Mouse (Mus musculus): ENCODE results near the gene Zfp777.
A peak's percentile ranks its signal among the peaks of the same experiment; 100 is the strongest.

Gene Zfp777

DNA sequence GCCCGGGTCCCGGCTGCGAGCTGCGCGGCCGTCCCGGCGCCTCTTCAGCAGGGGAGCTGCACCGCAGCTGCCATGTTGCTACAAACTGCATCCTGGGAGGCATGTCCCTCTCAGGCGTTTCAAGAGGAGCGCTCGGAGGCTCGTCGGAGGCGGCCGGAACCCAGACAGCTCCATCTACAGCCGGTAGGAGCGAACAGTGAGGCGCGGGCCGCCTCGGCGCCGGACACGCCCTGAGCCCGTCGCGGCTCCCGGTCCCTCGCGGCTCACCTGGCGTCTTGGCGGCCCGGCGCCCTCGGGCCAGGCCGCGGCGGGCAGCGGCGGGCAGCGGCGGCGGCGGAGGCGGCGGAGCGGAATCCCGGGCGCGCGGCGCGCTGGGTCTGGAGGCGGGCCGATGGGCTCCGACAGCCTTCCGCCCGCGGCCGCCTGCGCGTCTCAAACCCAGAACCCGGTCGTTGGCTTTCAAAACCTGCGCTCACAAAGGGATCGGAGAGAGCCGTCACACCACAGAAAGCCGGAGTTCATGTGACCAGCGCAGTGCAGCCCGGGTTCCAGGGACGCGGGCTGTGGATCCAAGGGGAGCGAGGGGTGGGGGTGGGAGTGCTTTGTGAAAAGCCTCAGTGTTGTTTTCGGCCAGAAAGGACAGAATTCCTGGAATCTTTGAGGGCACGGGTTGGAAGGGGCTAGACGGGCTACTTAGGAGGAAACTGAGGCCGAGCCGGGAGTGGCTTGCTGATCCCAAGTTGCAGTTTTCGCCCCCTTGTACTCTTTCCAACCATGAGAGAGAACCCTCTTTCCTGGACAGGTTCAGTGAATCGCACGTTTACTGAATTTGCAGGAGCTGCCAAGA, at the start of gene Zfp777:
Gene Zfp777 (minus strand): TSS at position 486 of the 847 bp plus-strand sequence.
- DNase-seq (ENCODE audit: low read depth, low spot score), result peak; percentile 93

DNA sequence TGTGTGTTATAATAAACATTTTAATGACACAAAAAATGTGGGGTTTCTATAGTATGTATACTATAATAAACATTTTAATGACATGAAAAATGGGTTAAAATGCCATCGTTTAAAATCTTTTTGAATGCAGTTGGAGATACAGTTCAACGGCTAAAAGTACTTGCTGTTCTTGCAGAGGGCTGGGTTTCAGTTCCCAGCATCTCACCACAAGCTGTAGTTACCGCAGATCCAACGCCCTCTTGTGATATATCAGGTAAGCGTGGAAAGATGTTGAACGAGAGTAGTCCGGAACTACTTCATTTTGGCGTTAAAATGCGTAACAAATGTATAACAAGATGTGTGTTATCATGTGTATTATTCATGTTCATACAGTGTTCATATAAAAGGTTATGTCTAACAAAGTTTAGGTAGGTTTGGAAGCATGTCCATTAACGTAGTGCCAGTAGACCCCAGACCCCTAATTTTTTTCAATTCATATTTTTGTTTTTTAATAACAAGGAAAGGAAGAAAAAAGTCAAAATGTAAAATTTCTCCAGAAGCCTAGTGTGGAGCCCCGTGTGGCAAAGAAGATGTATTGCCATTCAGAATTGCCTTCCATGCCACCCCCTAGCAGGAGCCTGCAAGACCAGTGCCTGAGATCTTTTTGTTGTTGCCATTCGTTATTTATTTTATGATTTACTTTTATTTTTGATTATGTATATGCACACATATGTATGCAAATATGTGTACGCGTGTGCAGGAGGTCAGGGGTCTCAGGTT, 38.4 kb upstream of the Zfp777 start:
- peak; percentile 36 for DNase-seq (ENCODE audit: low read depth, low spot score)

DNA sequence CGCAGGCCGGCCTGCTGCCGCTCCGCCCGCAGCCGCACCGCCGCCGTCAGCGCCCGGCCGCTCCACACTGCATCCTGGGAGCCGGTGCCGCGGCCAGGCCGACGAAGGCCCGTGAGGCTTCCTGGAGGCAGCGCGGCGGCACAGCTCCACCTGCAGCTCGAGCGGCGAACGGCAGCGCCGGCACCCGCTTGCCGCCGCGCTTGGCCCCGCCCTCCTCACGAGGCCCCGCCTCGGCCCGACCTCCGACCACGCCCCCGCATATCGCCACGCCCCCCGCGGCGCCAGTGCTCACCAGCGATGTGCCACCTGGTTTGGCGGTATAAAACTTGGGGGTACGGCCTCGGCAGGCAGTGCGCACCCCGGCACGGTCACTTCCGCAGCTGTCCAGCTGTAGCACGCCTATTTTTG, 37.8 kb upstream of the Zfp777 start, which contains the start of gene Zfp746:
Gene Zfp746 (minus strand): TSS at position 123 of the 408 bp plus-strand sequence.
- DNase-seq (ENCODE audit: low read depth, low spot score), result peak; percentile 94

DNA sequence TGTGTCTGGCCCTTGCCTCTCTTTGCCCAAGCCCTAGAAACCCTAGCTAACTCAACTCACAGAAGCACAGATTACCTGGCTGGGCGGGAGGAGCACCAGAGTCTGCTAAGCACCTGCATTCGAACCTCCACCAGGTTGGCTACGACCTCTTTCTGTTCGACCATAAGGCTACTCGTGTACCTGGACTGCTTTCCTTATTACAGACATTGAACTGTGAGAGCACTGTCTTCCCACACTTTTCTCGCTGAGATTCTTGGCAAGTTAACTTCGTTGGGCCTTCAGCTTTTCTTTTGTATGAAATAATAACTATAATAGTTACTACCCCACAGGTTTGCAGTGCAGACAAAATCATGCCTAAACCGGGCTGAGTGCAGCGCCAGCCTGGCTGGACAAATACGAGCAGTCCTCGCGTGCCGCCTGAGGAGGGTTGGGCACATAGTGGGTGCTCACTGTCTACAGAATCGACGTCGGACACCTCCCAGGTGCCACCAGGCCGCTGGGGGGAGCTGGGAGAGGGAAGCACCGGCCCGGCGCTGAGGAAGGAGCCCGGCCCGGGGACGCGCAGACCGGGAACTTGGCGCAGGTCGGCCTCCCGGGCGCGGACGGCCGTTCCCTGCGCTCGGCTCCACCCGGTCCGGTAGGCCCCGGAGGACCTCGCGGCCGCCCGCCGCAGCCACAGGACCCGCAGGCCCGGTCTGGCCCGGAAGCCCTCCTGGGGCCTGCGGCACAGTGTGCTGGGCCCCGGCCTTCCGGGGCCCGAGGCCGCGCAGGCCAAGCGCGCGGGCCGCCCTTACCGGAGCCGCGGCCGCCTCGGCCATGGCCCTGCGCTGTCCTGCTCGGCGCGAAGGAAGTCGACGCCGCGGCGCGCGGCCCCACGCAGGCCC, 37.1 kb upstream of the Zfp777 start:
- peak; percentile 75 for DNase-seq (ENCODE audit: low read depth, low spot score)

DNA sequence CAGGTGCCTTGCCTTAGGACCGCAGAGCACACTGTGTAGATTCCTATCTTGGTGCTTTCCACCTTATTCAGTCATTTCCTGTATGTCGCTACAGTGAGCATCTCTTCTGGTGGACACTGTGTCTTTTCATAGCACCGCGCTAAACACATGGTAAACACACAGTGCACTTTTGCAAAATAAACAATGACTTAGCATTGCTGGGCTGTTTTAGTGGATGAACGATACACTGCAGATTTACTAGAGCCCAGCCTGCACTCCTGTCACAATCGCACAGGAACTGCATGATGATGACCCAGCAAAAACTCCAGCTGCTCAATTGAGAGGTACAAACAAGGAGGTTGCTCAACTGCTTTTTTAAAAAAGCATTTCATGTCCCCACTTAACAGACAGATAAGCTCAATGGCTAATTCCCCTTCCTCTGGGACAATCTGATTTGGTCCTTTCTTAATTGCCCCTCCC, 35.1 kb upstream of the Zfp777 start:
- no peak for DNase-seq (ENCODE audit: low read depth, low spot score)

DNA sequence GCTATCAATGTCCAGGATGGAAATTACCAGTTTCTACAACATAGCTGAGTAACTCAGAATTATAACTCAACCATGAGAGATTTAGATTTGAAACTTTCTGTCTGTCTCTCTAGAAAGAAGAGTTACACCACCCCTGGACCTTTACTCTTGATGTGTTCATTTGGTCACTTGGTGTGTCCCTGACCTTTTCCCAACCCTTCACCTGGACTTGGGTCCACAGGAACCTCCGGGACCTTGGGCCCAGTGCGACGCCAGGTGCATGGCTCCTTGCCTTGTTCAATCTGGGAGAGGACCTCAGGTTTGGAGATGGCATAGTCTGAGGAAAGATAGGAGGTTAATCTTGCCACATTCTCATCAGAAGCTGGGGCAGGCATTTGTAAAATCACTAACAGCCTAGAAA, 33.2 kb upstream of the Zfp777 start:
- DNase-seq (ENCODE audit: low read depth, low spot score), result no peak

DNA sequence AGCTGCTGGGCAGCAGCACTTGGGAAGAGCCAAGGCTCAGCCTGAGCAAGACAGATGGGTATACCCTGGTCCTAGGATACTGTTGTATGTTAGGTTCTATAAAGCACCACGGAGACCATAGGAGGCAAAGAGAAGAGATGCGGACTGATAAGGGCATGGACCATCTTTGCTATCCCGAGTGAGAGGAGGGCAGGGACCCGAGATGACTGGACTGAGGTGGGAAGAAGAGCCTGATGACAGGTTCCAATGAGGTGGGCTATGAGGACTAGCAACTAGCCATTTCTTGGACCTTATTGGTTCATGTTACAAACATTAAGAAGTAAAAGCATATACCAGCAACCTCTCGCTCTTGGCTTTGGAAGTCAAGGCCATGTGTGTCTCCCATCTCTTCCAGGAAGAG, 32.3 kb upstream of the Zfp777 start:
- DNase-seq (ENCODE audit: low read depth, low spot score), result no peak

DNA sequence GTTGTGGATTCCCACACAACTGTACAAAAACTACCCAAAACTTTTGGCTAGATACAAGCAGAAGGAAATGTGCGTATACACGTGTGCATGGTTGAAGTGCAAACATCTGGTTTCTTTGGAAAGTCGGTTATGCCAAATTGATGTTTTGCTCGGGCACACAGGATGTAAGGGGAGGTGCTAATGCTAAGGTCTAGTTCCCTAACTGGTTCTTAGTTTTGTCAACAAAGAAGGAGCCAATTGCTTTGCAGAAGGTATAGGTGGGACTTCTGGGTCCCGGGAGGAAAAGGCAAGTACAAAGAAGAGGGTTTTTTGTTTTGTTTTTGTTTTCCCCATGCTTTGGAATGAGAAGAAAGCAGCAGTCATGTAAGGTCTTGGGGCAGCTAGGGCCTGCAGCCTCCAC, 24.6 kb upstream of the Zfp777 start:
- no peak for DNase-seq (ENCODE audit: low read depth, low spot score)

DNA sequence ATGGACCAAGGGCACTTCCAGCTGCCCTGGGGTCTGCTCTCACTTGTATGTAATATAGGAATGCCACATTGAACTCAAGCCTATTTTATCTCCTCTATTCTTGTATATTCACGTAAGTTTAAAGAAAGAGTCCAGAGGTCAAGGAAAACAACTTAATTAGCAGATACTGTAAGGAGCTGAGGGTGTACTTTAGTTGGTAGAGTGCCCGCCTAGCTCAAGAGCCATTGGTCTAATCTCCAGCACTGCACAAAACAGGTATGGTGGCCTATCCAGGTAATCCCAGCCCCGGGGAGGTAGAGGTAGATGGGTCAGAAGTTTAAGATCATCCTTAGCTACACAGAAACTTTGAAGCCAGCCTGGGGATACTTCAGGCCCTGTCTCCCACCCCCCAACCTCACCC, 18.8 kb upstream of the Zfp777 start:
- DNase-seq (ENCODE audit: low read depth, low spot score), result no peak

DNA sequence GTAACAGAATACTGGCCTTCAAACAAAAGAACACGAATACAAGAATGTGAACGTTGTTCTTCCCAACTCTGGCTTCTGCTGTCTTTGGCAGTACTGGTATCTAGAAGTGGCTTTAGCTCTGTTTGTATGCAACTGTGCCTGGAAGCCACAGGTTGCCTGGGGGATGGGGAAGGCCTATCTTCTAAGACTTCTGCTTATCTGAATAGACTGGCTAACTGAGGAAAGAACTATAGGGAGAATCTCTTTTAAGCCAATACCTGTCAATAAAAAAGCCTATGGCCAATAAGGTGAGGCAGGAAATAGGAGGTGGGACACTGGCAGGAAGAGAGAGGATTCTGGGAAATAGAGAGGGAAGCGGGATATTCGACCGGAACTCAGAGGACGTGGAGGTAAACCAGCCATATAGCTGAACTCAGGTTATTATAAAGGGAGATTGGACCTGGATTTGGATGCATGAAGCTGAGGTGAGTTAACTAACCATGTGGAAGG, 16.9 kb upstream of the Zfp777 start:
- DNase-seq (ENCODE audit: low read depth, low spot score), result peak; percentile 70

DNA sequence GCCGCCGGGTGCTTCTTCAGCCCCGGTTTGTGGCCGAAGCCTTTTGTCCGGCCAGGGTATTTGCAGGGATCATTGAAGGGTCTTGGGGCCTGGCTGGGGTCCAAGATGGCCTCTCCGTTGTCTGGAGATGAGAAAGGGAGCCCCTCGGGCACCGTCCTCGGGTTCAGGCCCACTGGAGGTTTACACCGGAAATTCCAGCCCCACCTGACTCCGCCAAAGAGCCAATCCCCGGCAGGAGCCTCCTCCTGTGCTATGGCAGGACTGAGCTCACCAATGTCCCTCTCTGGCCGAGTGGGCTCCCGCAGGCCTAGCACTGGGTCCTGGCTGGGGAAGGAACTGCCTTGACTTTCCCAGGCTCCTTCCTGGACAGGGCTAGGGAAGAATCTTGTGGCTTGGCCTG, 15.7 kb upstream of the Zfp777 start:
- peak; percentile 31 for DNase-seq (ENCODE audit: low read depth, low spot score)

DNA sequence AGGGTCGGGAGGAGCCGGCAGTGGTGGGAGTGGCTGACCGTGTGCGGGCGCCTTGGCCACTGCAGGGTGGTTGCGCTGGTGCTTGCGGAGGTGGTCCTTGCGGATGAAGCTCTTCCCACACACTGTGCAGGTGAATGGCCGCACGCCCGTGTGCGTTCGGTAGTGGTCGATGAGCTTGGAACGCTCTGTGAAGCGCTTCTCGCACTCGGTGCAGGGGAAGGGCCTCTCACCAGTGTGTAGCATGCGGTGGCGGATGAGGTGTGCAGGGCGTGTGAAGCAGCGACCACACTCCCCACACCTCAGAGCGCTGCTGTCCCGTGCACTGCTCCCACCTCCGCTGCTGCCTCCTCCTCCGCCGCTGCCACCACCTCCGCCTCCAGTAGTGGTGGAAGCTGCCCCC, 15.2 kb upstream of the Zfp777 start:
- DNase-seq (ENCODE audit: low read depth, low spot score), result peak; percentile 47

DNA sequence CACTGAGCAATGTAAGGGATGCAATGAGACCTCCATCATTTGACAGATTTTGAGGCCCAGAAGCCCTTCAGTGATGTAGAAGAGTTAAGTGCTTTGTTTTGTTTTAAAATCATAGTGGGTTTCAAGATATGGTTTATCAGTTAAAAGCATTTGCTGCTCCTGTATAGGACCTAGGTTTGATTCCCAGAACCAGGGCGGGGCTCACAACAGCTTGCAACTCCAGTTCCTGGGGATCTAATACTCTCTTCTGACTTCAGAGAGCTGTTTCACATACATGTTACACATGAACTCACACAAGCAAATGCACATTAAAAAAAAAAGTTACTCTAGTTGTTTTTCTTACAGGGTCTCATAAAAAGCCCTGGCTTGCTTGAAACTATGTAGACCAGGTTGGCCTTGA, 12.2 kb upstream of the Zfp777 start:
- no peak for DNase-seq (ENCODE audit: low read depth, low spot score)

DNA sequence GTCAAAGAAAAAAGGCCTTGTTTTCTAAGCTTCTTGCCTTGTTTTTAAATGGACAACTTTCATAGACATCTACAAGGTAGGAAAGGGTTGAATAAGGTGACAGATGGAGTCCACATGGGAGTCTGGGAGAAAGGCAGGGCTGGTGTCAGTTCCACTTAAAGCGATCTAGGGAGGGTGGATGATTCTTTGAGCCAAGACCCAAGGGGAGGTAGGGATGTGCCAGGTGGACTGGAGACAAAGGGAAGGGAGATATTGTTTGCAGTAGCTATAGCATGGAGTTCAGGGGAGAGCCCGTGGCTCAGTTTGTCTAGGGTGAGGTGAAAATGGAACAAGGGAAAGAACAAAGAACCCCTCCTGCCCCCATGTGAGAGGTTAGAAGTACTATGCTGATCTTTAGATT, 11.7 kb upstream of the Zfp777 start:
- DNase-seq (ENCODE audit: low read depth, low spot score), result no peak

DNA sequence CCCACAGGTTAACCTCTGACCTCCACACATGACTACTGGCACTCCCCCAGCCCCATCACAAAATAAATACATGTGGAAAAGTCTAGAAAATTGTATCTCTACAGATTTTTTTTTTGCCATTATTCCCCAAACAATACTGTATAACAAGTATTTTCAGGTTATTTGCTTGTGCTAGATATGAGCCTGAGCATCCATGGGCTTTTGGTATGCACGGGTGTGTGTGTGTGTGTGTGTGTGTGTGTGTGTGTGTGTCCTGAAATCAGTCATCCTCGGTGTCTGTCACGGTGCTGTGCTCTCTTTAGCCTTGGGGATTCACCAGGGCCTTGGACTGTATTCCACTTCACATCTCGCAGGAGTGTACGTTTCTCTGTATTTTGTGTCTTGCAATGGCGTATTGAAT, 3.4 kb upstream of the Zfp777 start:
- DNase-seq (ENCODE audit: low read depth, low spot score), result no peak

DNA sequence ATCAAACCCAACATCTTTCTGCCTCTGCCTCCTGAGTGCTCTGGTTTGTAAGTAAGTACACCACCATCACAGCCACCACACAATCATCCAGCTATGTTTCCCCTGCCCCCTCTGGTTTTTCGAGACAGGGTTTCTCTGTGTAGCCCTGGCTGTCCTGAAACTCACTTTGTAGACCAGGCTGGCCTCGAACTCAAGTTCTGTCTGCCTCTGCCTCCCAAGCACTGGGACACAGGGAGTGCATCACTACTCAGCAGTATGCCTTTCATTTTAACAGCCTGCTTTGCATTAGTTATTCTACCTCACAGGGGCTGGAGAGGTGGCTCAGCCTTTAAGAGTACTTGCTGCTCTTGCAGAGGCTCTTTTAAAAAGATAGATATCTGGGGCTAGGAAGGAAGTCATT, 3.0 kb upstream of the Zfp777 start:
- no peak for DNase-seq (ENCODE audit: low read depth, low spot score)

DNA sequence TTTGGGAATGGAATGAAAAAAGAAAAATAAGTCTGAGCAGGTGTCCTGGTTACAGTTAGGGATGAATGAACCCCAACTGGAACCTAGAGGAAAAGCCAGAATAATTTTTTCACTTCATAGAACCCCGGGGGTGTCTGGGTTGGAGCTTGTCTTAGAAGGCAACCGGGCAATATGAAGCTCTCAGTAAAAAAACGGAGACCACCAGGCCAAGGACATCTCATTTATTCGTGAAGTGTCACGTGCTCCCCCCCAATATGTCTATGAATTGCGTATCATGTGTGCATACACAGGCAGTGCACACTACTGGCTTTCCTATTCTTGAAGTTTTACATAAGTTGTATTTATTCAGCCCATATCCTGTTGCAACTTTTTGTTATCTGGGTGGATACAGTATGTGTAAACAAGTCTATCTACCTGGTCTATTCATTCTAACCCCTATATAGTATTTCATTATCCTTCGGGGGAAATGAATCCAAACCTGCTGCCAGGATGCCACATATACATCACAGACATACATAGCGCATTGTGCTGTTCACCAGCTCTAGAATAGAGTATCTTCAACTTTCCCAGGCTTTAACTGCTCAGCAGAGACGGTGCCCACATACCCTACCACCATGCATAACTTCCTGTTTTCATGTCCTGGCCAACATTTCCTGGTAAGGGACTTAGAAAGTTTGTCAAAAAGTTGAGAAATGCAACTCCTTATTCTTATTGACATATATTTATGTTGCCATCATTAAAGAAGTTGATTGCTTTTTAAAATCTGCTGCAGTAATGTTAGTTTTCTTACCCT, 758 bp upstream of the Zfp777 start:
- DNase-seq (ENCODE audit: low read depth, low spot score), result no peak

DNA sequence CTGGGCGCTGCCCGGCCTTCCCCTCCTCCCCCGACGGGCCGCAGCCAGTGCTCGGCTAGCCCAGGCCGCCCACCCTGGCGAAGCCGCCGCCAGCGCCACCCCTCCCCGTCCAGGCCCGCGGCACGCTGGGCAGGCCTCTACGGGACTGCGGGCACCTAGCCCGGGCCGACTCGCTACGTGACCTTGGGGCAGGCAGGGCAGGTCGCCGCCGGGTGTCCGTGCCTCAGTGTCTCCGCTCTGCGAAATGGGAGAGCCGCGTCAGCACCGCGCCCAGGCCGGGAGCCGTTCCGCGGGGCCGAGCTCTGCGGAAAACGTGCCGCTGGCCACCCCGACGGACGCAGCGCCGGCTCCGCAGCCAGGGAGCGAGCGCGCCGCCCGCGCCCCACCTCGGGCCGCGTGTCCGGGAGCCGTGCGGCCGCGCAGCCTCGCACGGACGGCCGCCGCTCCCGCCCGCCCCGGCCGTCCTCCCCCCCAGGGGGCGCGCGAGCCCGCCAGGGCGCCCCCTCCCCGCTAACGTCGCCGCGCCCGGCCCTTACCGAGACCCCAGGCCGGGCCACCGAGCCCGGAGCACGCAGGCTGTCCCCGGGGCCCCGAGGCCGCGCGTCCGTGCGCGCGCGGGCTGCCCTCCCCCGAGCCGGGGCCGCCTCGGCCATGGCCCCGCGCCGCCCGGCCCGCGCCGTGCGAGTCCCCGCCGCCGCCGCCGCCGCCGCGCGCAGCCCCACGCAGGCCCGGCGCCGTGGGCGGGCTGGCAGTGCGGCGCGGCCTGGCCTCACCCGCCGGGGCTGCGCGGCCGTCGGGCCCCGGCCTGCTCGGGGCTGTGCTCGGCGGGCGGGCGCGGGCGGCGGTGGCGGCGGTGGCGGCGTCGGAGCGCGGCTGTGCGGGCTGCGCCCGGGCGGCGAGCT, 1.0 kb downstream of the Zfp777 start:
- peak; percentile 54 for DNase-seq (ENCODE audit: low read depth, low spot score)

DNA sequence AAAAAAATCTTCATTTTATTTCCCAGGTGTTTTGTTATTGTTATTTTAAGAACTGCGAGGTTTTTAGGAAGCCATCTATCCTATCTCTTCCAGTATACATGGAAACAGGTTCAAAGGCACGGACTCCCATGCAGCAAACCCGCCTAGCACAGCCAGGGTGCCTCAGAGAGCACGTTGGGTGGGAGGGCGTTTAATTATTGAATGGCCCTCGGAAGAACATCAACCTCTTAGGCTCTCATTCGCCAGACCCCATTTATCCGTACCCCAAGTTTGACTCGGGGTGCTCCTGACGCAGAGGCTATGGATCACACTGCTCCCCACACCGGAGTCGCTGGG, 1.6 kb downstream of the Zfp777 start:
- DNase-seq (ENCODE audit: low read depth, low spot score), result peak; percentile 55

DNA sequence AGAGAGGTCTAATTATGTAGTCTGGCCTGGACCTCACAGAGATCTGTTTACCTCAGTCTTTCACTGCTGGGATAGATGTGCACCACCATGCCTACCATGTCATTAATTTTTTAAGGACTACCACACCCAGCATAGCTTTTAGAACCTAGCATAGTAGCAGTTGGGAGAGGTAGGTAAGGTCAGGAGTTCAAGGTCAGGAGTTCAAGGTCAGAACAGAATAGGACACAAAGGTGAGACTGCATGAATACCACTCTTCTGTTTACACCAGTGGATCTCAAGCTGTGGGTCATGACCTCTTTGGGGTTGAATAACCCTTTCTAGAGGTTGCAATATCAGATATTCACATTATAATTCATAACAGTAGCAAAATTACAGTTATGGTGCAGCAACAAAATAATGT, 16.1 kb downstream of the Zfp777 start:
- DNase-seq (ENCODE audit: low read depth, low spot score), result peak; percentile 35

All from ZHBTc4 (cell line).